Mouse (Mus musculus): ENCODE data around the gene Gaa.

The Gaa gene

DNA sequence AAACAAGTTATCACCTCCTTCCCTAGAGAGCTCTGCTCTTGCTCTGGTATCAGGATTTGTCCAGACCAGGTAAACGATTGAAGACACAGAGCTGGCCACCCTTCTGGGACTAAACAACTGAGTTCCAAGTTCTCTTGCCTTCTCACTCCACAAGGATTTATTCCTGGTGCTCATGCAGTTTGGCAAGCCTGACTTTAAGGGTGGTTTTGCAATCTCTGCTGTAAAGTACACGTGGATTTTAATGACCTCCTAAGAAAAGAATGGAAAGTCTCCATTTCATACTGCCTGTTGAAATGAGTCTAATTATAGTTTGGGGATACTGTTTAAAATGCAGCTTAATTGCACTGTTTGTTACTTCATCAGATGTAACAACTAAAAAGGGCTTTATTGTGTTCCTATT, 33.3 kb downstream of the Gaa start:
- no peak for DNase-seq (ENCODE audit: low spot score in 2 of 2)

GRCm38 (mm10) chr11:119304904-119305712, 37.4 kb downstream of the Gaa start:
- peak in 1 of 2 experiments; percentile 32 for DNase-seq (ENCODE audit: low spot score in 2 of 2)

- DNase-seq (ENCODE audit: low spot score in 2 of 2), result no peak
Observed at GRCm38 (mm10) chr11:119306762-119307657, 39.3 kb downstream of the Gaa start.

GRCm38 (mm10) chr11:119307658-119307867, 39.9 kb downstream of the Gaa start, which contains the start of gene Card14:
Gene Card14 (plus strand): TSS chr11:119307768.
- DNase-seq (ENCODE audit: low spot score in 2 of 2), result no peak

GRCm38 (mm10) chr11:119307916-119308315, 40.2 kb downstream of the Gaa start:
- DNase-seq (ENCODE audit: low spot score in 2 of 2), result no peak

DNA sequence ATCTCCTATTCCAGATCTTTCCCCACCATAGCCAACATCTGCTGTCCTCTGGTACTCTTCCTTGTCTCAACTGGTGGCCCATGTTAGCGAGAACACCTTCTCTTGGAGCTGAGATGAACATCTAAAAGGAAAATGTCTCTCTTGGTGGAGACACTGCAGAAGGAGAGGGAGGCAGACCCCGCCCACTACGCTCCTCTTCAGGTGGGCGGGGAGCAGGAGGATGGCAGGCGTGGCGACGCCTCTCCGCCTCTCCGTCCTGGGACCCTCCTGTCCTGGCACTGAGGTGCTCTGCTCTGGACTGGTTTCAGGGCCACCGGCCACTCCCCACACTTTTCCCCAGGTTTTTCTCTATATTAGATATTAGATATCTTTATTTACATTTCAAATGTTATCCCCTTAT, 42.9 kb downstream of the Gaa start:
- no peak for DNase-seq (ENCODE audit: low spot score in 2 of 2)

GRCm38 (mm10) chr11:119314252-119314936, 46.7 kb downstream of the Gaa start:
- DNase-seq (ENCODE audit: low spot score in 2 of 2), result no peak

DNA sequence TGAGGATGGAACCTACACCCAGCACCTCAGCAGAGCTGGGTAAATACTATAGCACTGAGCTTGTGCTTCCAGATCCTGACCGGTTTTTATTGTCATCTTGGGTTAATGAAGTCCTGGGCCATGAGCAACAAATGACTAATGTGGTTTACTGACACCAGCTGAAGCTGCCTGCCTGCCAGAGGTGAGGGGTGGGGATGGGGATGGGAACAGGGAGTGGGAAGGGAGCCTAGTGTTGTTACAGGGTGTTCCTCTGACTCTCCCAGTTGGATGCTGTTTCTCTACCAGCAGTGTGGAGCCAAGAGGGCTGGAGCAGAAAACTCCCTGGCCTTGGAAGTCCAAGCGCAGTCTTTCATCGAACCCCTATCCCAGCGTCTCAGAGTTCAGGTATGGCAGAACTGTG, 49.0 kb downstream of the Gaa start:
- no peak for DNase-seq (ENCODE audit: low spot score in 2 of 2)

GRCm38 (mm10) chr11:119322521-119322920, 54.8 kb downstream of the Gaa start:
- no peak for DNase-seq (ENCODE audit: low spot score in 2 of 2)

DNA sequence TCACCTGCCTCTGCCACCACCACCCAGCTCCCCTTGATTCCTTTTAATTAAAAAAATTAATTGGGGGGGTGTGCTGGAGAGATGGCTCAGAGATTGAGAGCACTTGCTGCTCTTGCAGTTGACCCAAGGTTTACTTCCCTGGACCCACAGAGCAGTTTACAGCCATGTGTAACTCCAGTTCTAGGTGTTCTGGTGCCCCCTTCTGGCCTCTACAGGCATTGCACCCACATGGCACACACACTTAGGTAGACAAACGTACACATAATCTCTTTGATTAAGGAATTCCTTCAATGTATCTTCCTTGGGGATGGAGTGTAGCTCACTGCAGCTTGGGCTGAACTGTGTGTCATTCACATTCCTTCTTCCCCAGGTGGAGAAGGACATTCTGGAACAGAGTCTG, 57.4 kb downstream of the Gaa start:
- no peak for DNase-seq (ENCODE audit: low spot score in 2 of 2)

- no peak for DNase-seq (ENCODE audit: low spot score in 2 of 2)
Observed at GRCm38 (mm10) chr11:119330592-119330991, 62.9 kb downstream of the Gaa start.

DNA sequence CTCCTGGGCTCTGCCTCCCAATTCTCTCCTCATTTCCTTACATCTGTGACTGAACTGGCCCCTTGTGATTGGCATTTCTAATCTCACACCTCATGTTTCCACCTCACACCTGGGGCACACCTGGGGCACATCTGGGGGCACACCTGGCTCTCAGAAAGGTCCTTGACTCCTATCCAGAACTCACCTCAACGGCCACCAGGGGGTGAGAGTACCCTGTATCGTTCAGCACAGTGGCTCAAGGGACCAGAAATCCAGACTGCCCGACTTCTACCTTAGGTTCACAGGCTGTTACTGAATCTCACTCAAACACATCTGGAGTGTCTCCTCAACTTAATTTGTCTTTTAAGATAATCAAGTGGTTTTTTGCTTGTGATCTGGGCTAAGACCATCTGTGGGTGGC, 64.3 kb downstream of the Gaa start:
- no peak for DNase-seq (ENCODE audit: low spot score in 2 of 2)
